Mouse (Mus musculus): Measurements from ENCODE around the gene Gm42417. TPM values are rescaled to one million over a fixed set of nuclear protein-coding genes. Genes with fewer than 3 reads are reported as not detected.
A peak's percentile ranks its signal among the peaks of the same experiment; 100 is the strongest.

The Gm42417 gene
- total and polyA plus RNA-seq, 2 experiments from 2014 or later: not detected

GRCm38 (mm10) chr1:36508238-36508637 is 31.0 kb downstream of the Gm42417 start:
- Histone ChIP-seq H3K27me3 (ENCODE audit: control insufficient read depth, insufficient read depth, low read length) (no peaks in the 10 kb centered on the region), H3K4me3 (ENCODE audit: low read depth, low read length) (no peak overlapping the region), H3K27ac (ENCODE audit: low read depth) (no peak overlapping the region), H3K9ac (replicated peaks; ENCODE audit: low read depth, low read length) (no peak overlapping the region), H3K4me2 (ENCODE audit: low read depth, low read length) (no peak overlapping the region), H3K4me1 (ENCODE audit: control insufficient read depth, insufficient read depth) (peaks cover 5% of the 10 kb centered on the region), H3K36me3 (replicated peaks; ENCODE audit: control insufficient read depth, insufficient read depth, low read length) (peaks cover 7% of the 10 kb centered on the region), H3K9me3 (replicated peaks; ENCODE audit: control insufficient read depth, low read length) (no peaks in the 10 kb centered on the region)
- TF ChIP-seq CTCF (IDR thresholded peaks at IDR 0.05; ENCODE audit: low read depth) (no peak), EP300 (IDR thresholded peaks at IDR 0.05; ENCODE audit: low read depth) (no peak)
- WGBS: 63% methylated on average over 5 of the region's 5 CpGs
- ATAC-seq (ENCODE audit: insufficient read depth, low read depth) (no peak), DNase-seq (ENCODE audit: low spot score) (no peak)

DNA sequence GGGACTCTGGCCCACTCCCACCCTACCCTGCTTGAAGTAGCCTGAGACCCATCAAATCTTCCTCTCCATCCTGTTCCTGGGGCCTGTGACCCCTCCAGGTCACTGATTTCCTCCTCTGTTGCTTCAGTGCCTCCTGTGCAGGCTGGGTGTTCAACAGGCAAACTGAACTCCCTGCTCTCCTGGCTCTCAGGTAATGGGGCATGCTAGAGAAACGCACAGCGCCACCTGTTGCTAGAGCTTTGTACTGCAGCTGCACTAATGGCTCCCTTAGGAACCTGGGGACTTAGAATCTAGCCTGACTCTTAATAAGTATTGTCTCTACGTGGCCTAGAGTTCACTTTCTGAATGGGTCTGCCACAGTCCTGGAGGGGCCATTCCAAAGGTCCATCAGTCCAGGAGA is 38.0 kb downstream of the Gm42417 start:
- Histone ChIP-seq H3K4me1 (ENCODE audit: control insufficient read depth, insufficient read depth) (no peaks in the 10 kb centered on the region), H3K36me3 (replicated peaks; ENCODE audit: control insufficient read depth, insufficient read depth, low read length) (peaks cover 3% of the 10 kb centered on the region; the same call in 1 of the 2 replicates), H3K27me3 (ENCODE audit: control insufficient read depth, insufficient read depth, low read length) (no peaks in the 10 kb centered on the region), H3K4me3 (ENCODE audit: low read depth, low read length) (no peak overlapping the region), H3K9me3 (replicated peaks; ENCODE audit: control insufficient read depth, low read length) (no peaks in the 10 kb centered on the region), H3K9ac (replicated peaks; ENCODE audit: low read depth, low read length) (no peak overlapping the region), H3K27ac (ENCODE audit: low read depth) (no peak overlapping the region), H3K4me2 (ENCODE audit: low read depth, low read length) (no peak overlapping the region)
- DNase-seq (ENCODE audit: low spot score) (peak; percentile 54), ATAC-seq (ENCODE audit: insufficient read depth, low read depth) (no peak)
- WGBS: 7% methylated on average over 3 of the region's 3 CpGs
- TF ChIP-seq CTCF (IDR thresholded peaks at IDR 0.05; ENCODE audit: low read depth) (peak; percentile 93), EP300 (IDR thresholded peaks at IDR 0.05; ENCODE audit: low read depth) (no peak)

DNA sequence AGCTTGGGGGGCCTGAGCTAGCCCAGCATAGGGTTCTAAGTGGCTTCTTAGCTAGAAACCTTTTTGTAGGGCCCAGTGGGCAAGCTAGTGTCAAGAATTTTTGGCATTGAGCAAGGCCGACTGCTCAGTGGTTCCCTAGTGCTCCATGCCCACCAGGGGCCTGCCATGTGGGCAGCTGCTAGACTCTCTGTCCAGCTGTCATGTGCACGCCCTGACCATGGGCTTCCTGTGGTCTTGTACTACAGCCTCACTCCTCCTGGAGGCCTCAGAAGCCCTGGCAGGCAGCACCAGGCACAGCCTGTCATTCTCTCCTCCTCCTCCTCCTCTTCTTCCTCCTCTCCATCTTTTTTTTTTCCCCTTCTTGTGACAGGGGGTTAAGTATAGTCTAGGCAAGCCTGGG is 41.9 kb downstream of the Gm42417 start:
- Histone ChIP-seq H3K27ac (ENCODE audit: low read depth) (no peak overlapping the region), H3K4me1 (ENCODE audit: control insufficient read depth, insufficient read depth) (peaks cover 5% of the 10 kb centered on the region; the same call in 1 of the 2 replicates), H3K4me2 (ENCODE audit: low read depth, low read length) (no peak overlapping the region), H3K4me3 (ENCODE audit: low read depth, low read length) (no peak overlapping the region), H3K27me3 (ENCODE audit: control insufficient read depth, insufficient read depth, low read length) (no peaks in the 10 kb centered on the region), H3K9ac (replicated peaks; ENCODE audit: low read depth, low read length) (no peak overlapping the region), H3K36me3 (replicated peaks; ENCODE audit: control insufficient read depth, insufficient read depth, low read length) (no peaks in the 10 kb centered on the region), H3K9me3 (replicated peaks; ENCODE audit: control insufficient read depth, low read length) (no peaks in the 10 kb centered on the region)
- no peak for DNase-seq (ENCODE audit: low spot score)
- ATAC-seq (ENCODE audit: insufficient read depth, low read depth): no peak
- 83% methylated on average over 2 of the region's 2 CpGs for WGBS
- no peak for TF ChIP-seq CTCF (IDR thresholded peaks at IDR 0.05; ENCODE audit: low read depth)
- TF ChIP-seq EP300 (IDR thresholded peaks at IDR 0.05; ENCODE audit: low read depth): no peak

DNA sequence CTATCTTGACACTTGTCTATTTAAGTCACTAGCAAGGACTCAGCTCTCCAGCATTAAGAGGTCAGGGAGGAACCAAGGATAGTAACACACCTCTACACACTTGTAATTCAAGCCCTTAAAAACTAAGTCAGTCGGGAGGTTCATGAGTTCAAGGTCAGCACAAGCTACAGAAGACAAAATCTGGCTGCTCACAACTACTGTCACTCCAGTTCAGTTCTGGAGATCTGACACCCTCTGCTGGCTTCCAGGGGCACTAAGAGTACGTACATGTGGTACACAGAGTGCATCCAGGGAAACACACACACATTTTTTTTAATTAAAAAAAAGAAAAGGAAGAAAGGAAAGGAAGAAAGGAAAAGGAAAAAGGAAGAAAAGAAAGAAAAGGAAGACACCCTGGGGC is 42.5 kb downstream of the Gm42417 start:
- Histone ChIP-seq H3K36me3 (replicated peaks; ENCODE audit: control insufficient read depth, insufficient read depth, low read length) (no peaks in the 10 kb centered on the region), H3K27ac (ENCODE audit: low read depth) (no peak overlapping the region), H3K9ac (replicated peaks; ENCODE audit: low read depth, low read length) (no peak overlapping the region), H3K4me3 (ENCODE audit: low read depth, low read length) (no peak overlapping the region), H3K4me1 (ENCODE audit: control insufficient read depth, insufficient read depth) (peaks cover 10% of the 10 kb centered on the region; the same call in 1 of the 2 replicates), H3K4me2 (ENCODE audit: low read depth, low read length) (no peak overlapping the region), H3K9me3 (replicated peaks; ENCODE audit: control insufficient read depth, low read length) (no peaks in the 10 kb centered on the region), H3K27me3 (ENCODE audit: control insufficient read depth, insufficient read depth, low read length) (no peaks in the 10 kb centered on the region)
- DNase-seq (ENCODE audit: low spot score): peak; percentile 47
- no peak; the same call in 1 of the 2 replicates for ATAC-seq (ENCODE audit: insufficient read depth, low read depth)
- 41% methylated on average over 2 of the region's 2 CpGs for WGBS
- TF ChIP-seq EP300 (IDR thresholded peaks at IDR 0.05; ENCODE audit: low read depth) (no peak), CTCF (IDR thresholded peaks at IDR 0.05; ENCODE audit: low read depth) (peak; percentile 53)

DNA sequence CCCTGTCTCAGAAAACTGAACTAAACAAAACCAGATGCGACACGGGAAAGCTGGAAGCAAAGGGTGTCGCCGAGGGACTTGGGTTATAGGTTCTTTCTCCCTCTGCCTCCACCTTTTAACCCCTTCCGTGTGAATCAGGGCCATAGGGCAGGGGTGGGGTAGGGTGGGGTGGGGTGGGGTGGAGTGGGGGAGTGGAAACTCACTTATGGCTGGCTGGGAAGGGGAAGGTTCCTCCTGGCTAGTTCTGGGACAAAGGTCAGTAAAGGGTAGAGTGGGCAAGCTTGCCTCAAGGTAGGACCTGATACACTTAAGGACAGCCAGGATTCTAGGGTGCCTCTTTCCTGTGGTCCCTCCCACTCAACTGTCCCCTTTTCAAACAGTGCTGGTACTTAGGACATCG is 45.9 kb downstream of the Gm42417 start:
- H3K4me2 ChIP-seq (ENCODE audit: low read depth, low read length): no peak overlapping the region
- ATAC-seq (ENCODE audit: insufficient read depth, low read depth): no peak
- H3K27ac ChIP-seq (ENCODE audit: low read depth): no peak overlapping the region
- TF ChIP-seq EP300 (IDR thresholded peaks at IDR 0.05; ENCODE audit: low read depth) (no peak), CTCF (IDR thresholded peaks at IDR 0.05; ENCODE audit: low read depth) (no peak)
- no peak overlapping the region for H3K4me3 ChIP-seq (ENCODE audit: low read depth, low read length)
- DNase-seq (ENCODE audit: low spot score): no peak
- no peaks in the 10 kb centered on the region for H3K27me3 ChIP-seq (ENCODE audit: control insufficient read depth, insufficient read depth, low read length)
- WGBS: 81% methylated on average over 6 of the region's 6 CpGs
- H3K36me3 ChIP-seq (replicated peaks; ENCODE audit: control insufficient read depth, insufficient read depth, low read length): no peaks in the 10 kb centered on the region
- no peaks in the 10 kb centered on the region for H3K9me3 ChIP-seq (replicated peaks; ENCODE audit: control insufficient read depth, low read length)
- H3K4me1 ChIP-seq (ENCODE audit: control insufficient read depth, insufficient read depth): peaks cover 10% of the 10 kb centered on the region; the same call in 1 of the 2 replicates
- no peak overlapping the region for H3K9ac ChIP-seq (replicated peaks; ENCODE audit: low read depth, low read length)

Measured in heart, postnatal 0 days (tissue).